Mouse (Mus musculus) inflammation-experienced regulatory T-cells, adult 16 weeks (primary cell): ENCODE data around the gene Olfr1287. TPM values are rescaled to one million over a fixed set of nuclear protein-coding genes. Genes with fewer than 3 reads are reported as not detected.

ENCODE experiments used
- polyA plus RNA-seq: library from polyadenylated mRNA; unstranded; fragments of 100-300 nt; shearing (Covaris generic); gene quantifications from one replicate; pipeline ENCODE4 v1.2.1, GENCODE M21; 2017

The Olfr1287 gene
- polyA plus RNA-seq, result not detected

DNA sequence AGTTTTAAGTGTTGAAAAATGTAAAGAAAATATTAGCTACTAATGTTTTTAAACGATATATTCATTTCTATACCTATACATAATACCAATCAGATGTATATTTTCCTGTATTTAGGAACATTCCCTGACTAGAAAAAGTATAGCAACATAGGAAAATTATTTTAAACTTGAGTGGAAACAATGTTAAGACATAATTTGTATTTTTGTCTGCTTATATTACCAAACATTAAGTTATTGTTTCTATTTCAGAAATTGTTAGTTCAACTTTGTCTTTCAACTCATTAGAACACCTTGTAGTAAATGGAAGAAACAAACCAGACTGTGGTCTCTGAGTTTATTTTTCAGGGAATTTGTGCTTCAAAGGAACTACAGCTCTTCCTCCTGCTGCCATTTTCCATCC lies at the start of gene Olfr1287:
Gene Olfr1287 (plus strand): TSS at position 301 of the 400 bp plus-strand sequence.

GRCm38 (mm10) chr2:111422931-111423330 lies 26.0 kb upstream of the Olfr1287 start, which contains the start of gene Olfr1286:
Olfr1286 (minus strand) TSS chr2:111423115.

GRCm38 (mm10) chr2:111473801-111474200 lies 24.9 kb downstream of the Olfr1287 start, which contains the start of gene Olfr1288:
Olfr1288 (plus strand) TSS chr2:111474101.

DNA sequence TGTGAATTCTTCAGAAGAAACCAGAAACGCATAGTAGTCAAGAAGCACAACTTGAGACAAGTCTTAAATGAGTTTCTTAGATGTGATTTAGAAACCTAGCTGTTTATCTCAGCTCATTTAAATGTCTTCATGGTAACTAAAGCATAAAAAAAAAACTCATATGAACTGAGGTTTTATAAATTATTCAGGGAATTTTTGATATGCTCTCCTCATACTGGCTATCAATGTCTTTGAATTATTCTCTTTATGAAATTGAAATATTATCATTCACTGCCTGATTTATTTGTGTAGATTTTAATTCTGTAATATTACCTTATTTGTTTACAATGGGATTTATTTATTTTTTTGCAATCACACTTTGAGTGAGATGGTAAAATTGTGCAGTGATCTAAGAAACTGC lies 31.6 kb downstream of the Olfr1287 start, which contains the start of gene Olfr1289:
Gene Olfr1289 (plus strand): TSS at position 301 of the 400 bp plus-strand sequence.

GRCm38 (mm10) chr2:111493729-111494128 lies 44.8 kb downstream of the Olfr1287 start, which contains the start of gene Olfr1290:
Olfr1290 (minus strand) TSS chr2:111493829.

GRCm38 (mm10) chr2:111496880-111497279 lies 47.9 kb downstream of the Olfr1287 start, which contains the start of gene Olfr1291-ps1:
Olfr1291-ps1 (plus strand) TSS chr2:111497180.

Other genes with a start within 250 kb of the Olfr1287 start
- not detected for gene 4930430A15Rik, start 219.5 kb upstream of the Olfr1287 start, polyA plus RNA-seq
- not detected for gene Olfr1275, start 213.9 kb upstream of the Olfr1287 start, polyA plus RNA-seq
- not detected for gene Olfr1276, start 194.6 kb upstream of the Olfr1287 start, polyA plus RNA-seq
- not detected for gene Olfr1277, start 175.0 kb upstream of the Olfr1287 start, polyA plus RNA-seq
- not detected for gene Olfr1278, start 159.0 kb upstream of the Olfr1287 start, polyA plus RNA-seq
- not detected for gene Olfr1279, start 148.5 kb upstream of the Olfr1287 start, polyA plus RNA-seq
- gene Olfr1280, start 135.1 kb upstream of the Olfr1287 start, polyA plus RNA-seq, result not detected
- gene Olfr1281, start 122.6 kb upstream of the Olfr1287 start, polyA plus RNA-seq, result not detected
- not detected for gene Olfr1282, start 113.1 kb upstream of the Olfr1287 start, polyA plus RNA-seq
- gene Olfr1283, start 82.4 kb upstream of the Olfr1287 start, polyA plus RNA-seq, result not detected
- gene Olfr1284, start 73.6 kb upstream of the Olfr1287 start, polyA plus RNA-seq, result not detected
- gene Olfr1286, start 26.0 kb upstream of the Olfr1287 start, polyA plus RNA-seq, result not detected
- gene Olfr1288, start 25.0 kb downstream of the Olfr1287 start, polyA plus RNA-seq, result not detected
- gene Olfr1289, start 31.7 kb downstream of the Olfr1287 start, polyA plus RNA-seq, result not detected
- gene Olfr1290, start 44.7 kb downstream of the Olfr1287 start, polyA plus RNA-seq, result not detected
- not detected for gene Olfr1291-ps1, start 48.0 kb downstream of the Olfr1287 start, polyA plus RNA-seq
- not detected for gene Olfr1293-ps, start 76.1 kb downstream of the Olfr1287 start, polyA plus RNA-seq
- not detected for gene Olfr1294, start 91.1 kb downstream of the Olfr1287 start, polyA plus RNA-seq
- gene Olfr1295, start 120.5 kb downstream of the Olfr1287 start, polyA plus RNA-seq, result not detected
- not detected for gene Olfr1297, start 177.4 kb downstream of the Olfr1287 start, polyA plus RNA-seq
- not detected for gene Olfr1298, start 200.1 kb downstream of the Olfr1287 start, polyA plus RNA-seq
- not detected for gene Olfr1299, start 212.3 kb downstream of the Olfr1287 start, polyA plus RNA-seq